Mouse (Mus musculus) layer of hippocampus, adult 2 months (tissue): ENCODE measurements around the gene Tardbp. TPM values are rescaled to one million over a fixed set of nuclear protein-coding genes. Genes with fewer than 3 reads are reported as not detected.

Source experiments
- DNase-seq, 2 experiments: peaks; one replicate each; pipeline ENCODE4 v3.0.0; 2022; ENCODE audit warnings: low spot score in 2 of 2
- H3K27ac ChIP-seq: fragments of 200-600 bp; 2 replicates; pipeline ENCODE4 v1.8.1; 2022
- H3K4me3 ChIP-seq: fragments of 200-600 bp; 2 replicates; pipeline ENCODE4 v1.8.1; 2022; ENCODE audit warnings: mild to moderate bottlenecking
- CTCF ChIP-seq: fragments of 200-600 bp; conservative IDR thresholded peaks from 2 replicates; pipeline ENCODE4 v1.8.1; 2022; ENCODE audit warnings: antibody characterized with exemption, mild to moderate bottlenecking, moderate library complexity
- total RNA-seq, 2 experiments: library from RNA; stranded (reverse); gene quantifications; 2 replicates each; pipeline ENCODE4 v1.2.3; 2021

Tardbp gene
- total RNA-seq, 2 experiments from 2014 or later = 233 to 237 TPM

DNA sequence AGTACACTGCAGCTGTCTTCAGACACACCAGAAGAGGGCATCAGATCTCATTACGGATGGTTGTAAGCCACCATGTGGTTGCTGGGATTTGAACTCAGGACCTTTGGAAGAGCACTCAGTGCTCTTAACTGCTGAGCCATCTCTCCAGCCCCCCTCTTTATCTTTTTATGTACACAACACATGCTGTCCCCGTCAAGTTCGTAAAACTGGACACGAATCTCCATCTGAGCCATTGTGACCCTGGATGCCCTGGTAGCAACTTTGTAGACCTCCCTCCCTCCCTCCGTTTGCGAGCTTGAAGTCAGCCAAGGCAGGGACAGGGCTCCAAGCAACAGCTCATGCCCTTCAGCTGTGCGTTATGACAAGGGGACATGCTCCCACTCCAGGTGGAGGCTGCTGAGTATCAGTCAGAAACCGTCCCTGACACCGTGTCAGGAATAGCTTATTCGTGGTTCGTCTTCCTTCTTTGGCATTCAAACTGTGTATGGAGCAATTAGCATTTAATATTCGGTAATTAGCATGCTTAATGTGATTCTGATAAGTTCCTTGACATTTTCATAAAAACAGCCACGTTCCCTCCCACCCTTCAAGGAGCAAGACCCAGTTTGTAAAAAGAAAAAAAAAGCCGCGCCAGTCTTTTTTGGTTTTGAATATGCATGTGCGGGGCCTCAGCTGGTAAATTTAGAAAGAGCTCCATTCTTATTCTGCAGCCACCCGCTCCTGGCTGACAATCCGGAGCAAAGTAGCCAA is 36.2 kb downstream of the Tardbp start:
- H3K27ac ChIP-seq = peak overlapping the region; percentile 83
- peak overlapping the region; percentile 94 for H3K4me3 ChIP-seq
- TF ChIP-seq CTCF = peak; percentile 49
- no peak for DNase-seq

DNA sequence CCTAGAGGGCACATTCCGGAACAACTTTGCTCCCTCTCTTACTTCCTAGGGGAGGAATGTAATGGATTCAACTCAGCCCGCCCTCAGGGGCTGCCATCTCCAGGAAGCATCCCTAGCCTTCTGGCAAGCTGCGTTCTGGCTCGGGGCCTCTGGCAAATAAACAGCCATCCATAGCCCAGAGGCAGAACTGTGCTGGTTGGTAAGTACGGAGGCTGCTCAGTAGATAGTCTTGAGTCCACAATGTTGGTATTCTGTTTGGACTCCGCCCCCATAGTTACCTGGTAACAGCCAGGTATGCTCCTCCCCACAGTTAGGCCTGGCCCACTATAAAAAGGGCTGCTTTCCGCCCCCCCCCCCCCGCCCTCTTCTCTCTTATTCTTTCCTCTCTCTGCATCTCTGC is 37.3 kb downstream of the Tardbp start:
- peak overlapping the region; percentile 2; the same call in 1 of the 2 replicates for H3K27ac ChIP-seq
- no peak for DNase-seq
- no peak for TF ChIP-seq CTCF
- H3K4me3 ChIP-seq = no peak overlapping the region

DNA sequence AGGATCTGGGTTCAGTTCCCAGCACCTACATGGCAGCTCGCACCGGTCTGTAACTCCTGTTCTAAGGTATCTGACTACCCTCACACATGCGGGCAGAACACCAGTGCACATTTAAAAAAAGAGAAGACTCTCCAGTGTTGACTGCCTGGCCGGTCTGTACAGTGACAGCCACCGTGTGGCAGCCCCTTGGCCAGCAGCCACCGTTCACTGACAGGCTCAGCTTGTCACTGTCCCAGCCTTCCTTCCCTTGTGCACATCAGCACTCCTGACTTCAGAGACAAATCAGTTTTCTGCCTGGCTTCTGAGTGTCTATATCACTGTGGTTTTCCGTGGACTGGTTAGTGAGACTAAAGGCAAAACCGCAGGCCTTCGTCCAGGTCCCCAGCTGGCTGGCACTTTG is 38.0 kb downstream of the Tardbp start:
- no peak for TF ChIP-seq CTCF
- no peak for DNase-seq
- no peak overlapping the region for H3K4me3 ChIP-seq
- peak overlapping the region; percentile 2; the same call in 1 of the 2 replicates for H3K27ac ChIP-seq

DNA sequence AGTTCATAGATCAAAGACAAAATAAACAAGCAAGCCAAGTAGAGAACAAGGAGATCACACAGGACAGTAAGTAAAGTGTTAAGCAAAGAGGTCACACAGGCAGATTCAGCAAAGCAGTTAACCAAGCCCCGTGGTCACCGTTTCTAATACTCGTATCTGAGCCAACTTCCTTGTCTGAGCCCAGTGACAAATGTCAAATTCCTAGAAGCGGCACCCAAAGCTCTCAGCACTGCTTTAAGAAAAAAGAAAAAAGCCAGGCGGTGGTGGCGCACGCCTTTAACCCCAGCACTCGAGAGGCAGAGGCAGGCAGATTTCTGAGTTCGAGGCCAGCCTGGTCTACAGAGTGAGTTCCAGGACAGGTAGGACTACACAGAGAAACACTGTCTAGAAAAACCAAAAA is 40.2 kb downstream of the Tardbp start:
- no peak overlapping the region for H3K4me3 ChIP-seq
- no peak for TF ChIP-seq CTCF
- H3K27ac ChIP-seq = no peak overlapping the region
- DNase-seq = no peak

DNA sequence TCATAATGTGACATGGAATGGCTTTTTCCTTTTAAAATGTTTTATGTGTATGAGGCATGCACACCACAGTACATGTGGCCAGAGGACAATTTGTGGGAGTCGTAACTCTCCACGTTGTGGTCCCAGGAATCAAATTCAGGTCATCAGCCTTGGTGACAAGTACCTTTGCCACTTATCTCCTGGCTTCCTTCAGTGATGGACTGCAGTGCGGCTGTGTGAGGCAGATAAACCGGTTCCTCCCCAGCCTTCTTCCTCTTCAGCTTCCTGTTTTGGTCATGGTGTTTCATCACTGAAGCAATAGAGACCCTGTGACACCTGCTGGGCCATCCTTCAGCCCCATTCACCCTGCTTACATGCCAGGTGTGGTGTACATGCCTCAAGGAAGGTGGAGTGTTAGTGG is 43.6 kb downstream of the Tardbp start:
- DNase-seq = no peak
- H3K27ac ChIP-seq = no peak overlapping the region
- H3K4me3 ChIP-seq = no peak overlapping the region
- TF ChIP-seq CTCF = no peak

DNA sequence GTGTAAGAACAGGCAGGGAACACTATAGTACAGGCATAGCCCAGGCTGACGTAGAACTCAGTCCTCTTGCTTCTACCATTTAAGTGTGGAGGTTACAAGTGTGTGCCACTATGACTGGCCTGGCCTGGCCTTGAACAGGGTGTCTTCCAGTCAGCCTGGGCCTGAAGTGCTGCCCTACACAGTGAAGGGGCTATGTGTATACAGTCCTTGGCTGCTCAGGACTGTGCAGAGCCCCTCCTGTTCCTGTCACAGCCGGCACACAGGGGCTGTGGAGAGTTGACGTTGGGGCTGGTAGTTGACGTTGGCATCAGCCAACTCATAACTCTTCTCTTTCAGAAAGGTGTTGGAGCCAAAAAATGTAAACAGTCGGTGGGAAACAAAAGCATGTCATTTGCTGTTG is 45.4 kb downstream of the Tardbp start:
- TF ChIP-seq CTCF = no peak

DNA sequence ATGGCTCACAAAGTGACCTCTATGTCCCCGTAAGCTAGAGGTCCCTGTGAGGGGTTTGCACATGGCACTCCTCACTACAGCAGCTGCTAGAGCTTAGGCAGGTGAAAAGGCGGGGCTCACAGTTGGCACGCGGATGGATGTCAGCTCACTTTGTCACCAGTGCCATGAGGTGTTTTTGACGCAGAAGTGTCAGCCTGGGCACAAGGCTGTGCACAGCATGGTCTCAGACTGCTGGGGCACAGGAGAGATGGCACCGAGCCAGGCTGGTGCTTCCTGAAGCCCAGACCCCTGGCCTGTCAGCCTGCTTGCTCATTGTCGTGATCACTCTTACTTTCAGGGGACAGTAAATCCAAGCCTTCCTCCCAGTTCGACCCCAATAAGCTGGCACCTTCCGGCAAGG is 46.1 kb downstream of the Tardbp start:
- Histone ChIP-seq H3K27ac (no peak overlapping the region), H3K4me3 (no peak overlapping the region)
- DNase-seq = no peak
- TF ChIP-seq CTCF = no peak

More for the DNA sequence above, 45.4 kb downstream of the Tardbp start:
- no peak for DNase-seq
- no peak overlapping the region for H3K27ac ChIP-seq
- no peak overlapping the region for H3K4me3 ChIP-seq

DNA sequence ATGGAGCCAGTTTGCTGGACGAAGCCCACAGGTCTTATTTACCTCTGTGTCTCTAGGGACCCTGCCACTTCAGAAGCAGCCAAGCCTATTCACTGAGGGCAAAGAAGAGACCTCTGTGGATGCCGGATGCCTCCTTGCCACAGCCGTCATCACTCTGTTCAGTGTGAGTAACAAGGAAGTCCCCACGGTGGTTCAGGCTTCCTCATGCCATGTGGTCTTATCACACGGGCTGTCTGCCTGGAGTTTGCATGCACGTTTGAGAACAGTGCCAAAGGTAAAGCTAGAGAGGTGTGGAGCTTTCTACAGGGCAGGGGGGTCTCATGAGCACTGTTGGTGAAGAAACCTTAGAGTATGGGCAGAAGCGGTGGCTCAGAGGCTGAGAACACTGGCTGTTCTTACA is 53.6 kb downstream of the Tardbp start:
- no peak for DNase-seq
- Histone ChIP-seq H3K4me3 (no peak overlapping the region), H3K27ac (no peak overlapping the region)
- no peak for TF ChIP-seq CTCF

DNA sequence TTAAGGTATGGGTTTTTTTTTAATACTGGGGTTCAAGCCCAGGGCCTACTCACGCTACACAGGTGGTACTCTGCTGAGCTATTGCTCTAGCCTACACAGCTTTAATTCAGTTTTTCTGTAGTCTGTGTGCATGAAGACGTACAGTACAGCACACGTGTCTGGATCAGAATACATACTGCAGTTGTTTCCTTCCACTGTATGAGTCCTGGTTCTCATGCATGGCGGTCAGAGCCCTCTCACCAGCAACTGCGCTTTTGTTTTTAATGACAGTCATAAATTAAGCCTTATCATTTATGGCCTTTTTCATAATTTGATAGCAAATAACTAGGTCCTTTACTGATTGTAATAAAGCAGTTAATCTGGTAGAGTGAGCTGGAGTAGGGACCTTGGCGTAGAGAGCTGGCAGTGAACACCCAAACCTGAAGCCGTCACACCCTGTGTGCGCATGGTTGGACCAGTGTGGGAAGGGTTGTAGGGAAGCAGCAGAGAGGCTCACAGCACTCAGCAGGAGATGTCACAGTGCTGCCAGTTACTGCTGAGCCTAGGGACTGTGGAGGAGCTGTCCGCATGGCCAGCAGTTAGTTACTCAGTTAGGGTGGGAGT is 56.0 kb downstream of the Tardbp start:
- Histone ChIP-seq H3K27ac (no peak overlapping the region), H3K4me3 (no peak overlapping the region)
- TF ChIP-seq CTCF = no peak
- no peak for DNase-seq

DNA sequence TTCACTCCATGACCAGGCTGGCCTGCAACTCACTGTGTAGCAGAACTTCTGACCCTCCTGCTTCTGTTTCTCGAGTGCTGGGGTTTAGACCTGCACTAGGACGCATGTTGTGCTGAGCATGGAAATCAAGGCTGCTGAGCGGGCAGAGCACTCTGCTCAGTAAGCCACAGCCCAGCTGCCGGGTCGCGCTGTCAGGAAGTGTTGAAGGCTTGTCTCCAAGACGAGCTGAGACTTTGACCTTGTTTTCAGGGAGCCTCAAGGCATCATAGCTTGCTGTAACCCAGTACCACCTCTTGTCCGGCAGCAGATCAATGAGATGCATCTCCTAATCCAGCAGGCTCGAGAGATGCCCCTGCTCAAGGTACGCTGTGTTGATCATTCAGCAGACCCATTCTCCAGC is 56.7 kb downstream of the Tardbp start:
- TF ChIP-seq CTCF = no peak
- no peak overlapping the region for H3K27ac ChIP-seq
- DNase-seq = no peak
- H3K4me3 ChIP-seq = no peak overlapping the region

DNA sequence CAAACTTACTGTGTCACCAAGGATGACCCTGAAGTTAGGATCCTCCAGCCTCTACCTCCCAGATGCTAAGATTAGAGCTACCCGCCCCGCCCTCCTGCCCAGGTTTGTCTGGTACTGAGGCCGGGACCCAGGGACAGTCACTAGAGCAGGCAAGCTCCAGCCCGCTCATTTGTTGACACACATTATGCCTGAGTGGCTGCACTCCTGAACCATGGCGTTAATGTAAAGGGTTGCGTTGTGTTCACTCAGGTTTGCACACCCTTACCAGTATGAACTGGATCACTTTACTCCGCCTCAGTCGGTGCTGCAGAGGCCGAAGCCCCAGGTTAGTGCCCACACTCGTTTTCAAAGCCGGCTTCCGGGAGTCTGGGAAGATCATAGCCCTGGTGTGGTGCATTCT is 63.2 kb downstream of the Tardbp start:
- H3K27ac ChIP-seq = no peak overlapping the region
- TF ChIP-seq CTCF = no peak
- no peak for DNase-seq
- no peak overlapping the region for H3K4me3 ChIP-seq

DNA sequence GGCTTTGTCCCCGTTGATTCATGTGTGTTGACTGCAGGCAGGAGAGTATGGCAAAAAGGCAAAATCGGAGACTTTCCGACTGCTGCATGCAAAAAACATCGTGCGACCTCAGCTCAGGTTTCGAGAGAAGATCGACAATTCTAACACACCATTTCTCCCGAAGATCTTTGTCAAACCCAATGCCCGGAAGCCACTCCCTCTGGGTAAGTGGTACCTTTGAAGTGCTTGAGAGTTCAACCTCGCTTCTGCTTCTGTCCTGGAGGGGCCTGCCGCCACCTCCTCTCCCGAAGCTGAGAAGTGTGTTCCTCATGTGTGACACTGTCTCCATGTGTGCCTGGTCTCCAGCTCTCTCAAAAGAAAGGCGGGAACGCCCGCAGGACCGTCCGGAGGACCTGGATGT is 64.1 kb downstream of the Tardbp start:
- Histone ChIP-seq H3K27ac (no peak overlapping the region), H3K4me3 (no peak overlapping the region)
- no peak for DNase-seq
- no peak for TF ChIP-seq CTCF

Other genes starting within 250 kb of the Tardbp start
- 1 to 10 TPM; 8.1 to 8.7 TPM for gene Ubiad1, start 182.2 kb downstream of the Tardbp start, total RNA-seq
- gene Mtor, start 178.4 kb downstream of the Tardbp start, total RNA-seq = 100 to 1,000 TPM in 1 of 2 experiments, 10 to 100 TPM in 1; 95.2 to 100 TPM
- gene Angptl7, start 126.6 kb downstream of the Tardbp start, total RNA-seq = under 1 TPM; 0.22 to 0.38 TPM
- gene Exosc10, start 68.6 kb downstream of the Tardbp start, total RNA-seq = 10 to 100 TPM; 49.0 to 56.8 TPM
- 10 to 100 TPM; 68.1 to 70.2 TPM for gene Srm, start 35.5 kb downstream of the Tardbp start, total RNA-seq
- gene Masp2, start 24.5 kb downstream of the Tardbp start, total RNA-seq = 1 to 10 TPM; 3.8 to 5.4 TPM
- not detected for gene Gm572, start 16.3 kb upstream of the Tardbp start, total RNA-seq
- gene Casz1, start 177.4 kb upstream of the Tardbp start, total RNA-seq = under 1 TPM; 0.34 to 0.56 TPM